Mouse (Mus musculus): Measurements from ENCODE around the gene Th. TPM values are rescaled to one million over a fixed set of nuclear protein-coding genes. Genes with fewer than 3 reads are reported as not detected.

Th gene
- polyA plus RNA-seq, 1 experiment from 2014 or later = 14.9 TPM

- Histone ChIP-seq H3K27ac (no peak overlapping the region), H3K27me3 (peaks cover 2% of the 10 kb centered on the region; the same call in 1 of the 2 replicates), H3K4me1 (peaks cover 42% of the 10 kb centered on the region), H3K9me3 (replicated peaks) (no peaks in the 10 kb centered on the region), H3K36me3 (no peaks in the 10 kb centered on the region), H3K9ac (no peak overlapping the region), H3K4me3 (no peak overlapping the region), H3K4me2 (replicated peaks) (no peak overlapping the region)
- ATAC-seq (ENCODE audit: low FRiP score) = no peak
- WGBS = 63% methylated on average over 1 of the region's 1 CpGs
Observed at GRCm38 (mm10) chr7:142897471-142897870, 33.5 kb downstream of the Th start.

GRCm38 (mm10) chr7:142895901-142896665, 34.8 kb downstream of the Th start:
- no peak for ATAC-seq (ENCODE audit: low FRiP score)
- H3K27ac ChIP-seq = no peak overlapping the region
- H3K9ac ChIP-seq = no peak overlapping the region
- no peak overlapping the region for H3K4me3 ChIP-seq
- 76% methylated on average over 10 of the region's 10 CpGs for WGBS
- peaks cover 2% of the 10 kb centered on the region; the same call in 1 of the 2 replicates for H3K27me3 ChIP-seq
- no peak overlapping the region for H3K4me2 ChIP-seq (replicated peaks)
- no peaks in the 10 kb centered on the region for H3K9me3 ChIP-seq (replicated peaks)
- peaks cover 28% of the 10 kb centered on the region for H3K4me1 ChIP-seq
- H3K36me3 ChIP-seq = no peaks in the 10 kb centered on the region

GRCm38 (mm10) chr7:142895223-142895840, 35.6 kb downstream of the Th start:
- ATAC-seq (ENCODE audit: low FRiP score) = no peak
- Histone ChIP-seq H3K36me3 (no peaks in the 10 kb centered on the region), H3K27me3 (peaks cover 2% of the 10 kb centered on the region; the same call in 1 of the 2 replicates), H3K4me3 (no peak overlapping the region), H3K9ac (no peak overlapping the region), H3K4me1 (peaks cover 21% of the 10 kb centered on the region), H3K9me3 (replicated peaks) (no peaks in the 10 kb centered on the region), H3K27ac (no peak overlapping the region), H3K4me2 (replicated peaks) (no peak overlapping the region)
- WGBS = 83% methylated on average over 18 of the region's 18 CpGs

GRCm38 (mm10) chr7:142894669-142895068, 36.3 kb downstream of the Th start:
- Histone ChIP-seq H3K9ac (no peak overlapping the region), H3K27me3 (peaks cover 2% of the 10 kb centered on the region; the same call in 1 of the 2 replicates), H3K36me3 (no peaks in the 10 kb centered on the region), H3K27ac (no peak overlapping the region), H3K4me3 (no peak overlapping the region), H3K9me3 (replicated peaks) (no peaks in the 10 kb centered on the region), H3K4me1 (peaks cover 15% of the 10 kb centered on the region), H3K4me2 (replicated peaks) (no peak overlapping the region)
- no peak for ATAC-seq (ENCODE audit: low FRiP score)
- WGBS = 12% methylated on average over 3 of the region's 3 CpGs

GRCm38 (mm10) chr7:142893721-142894639, 36.9 kb downstream of the Th start:
- Histone ChIP-seq H3K4me3 (no peak overlapping the region), H3K27ac (no peak overlapping the region), H3K4me2 (replicated peaks) (no peak overlapping the region), H3K9me3 (replicated peaks) (no peaks in the 10 kb centered on the region), H3K27me3 (peaks cover 2% of the 10 kb centered on the region; the same call in 1 of the 2 replicates), H3K9ac (no peak overlapping the region), H3K4me1 (peaks cover 12% of the 10 kb centered on the region), H3K36me3 (no peaks in the 10 kb centered on the region)
- peak; percentile 16; the same call in 1 of the 2 replicates for ATAC-seq (ENCODE audit: low FRiP score)
- WGBS = 69% methylated on average over 11 of the region's 12 CpGs

DNA sequence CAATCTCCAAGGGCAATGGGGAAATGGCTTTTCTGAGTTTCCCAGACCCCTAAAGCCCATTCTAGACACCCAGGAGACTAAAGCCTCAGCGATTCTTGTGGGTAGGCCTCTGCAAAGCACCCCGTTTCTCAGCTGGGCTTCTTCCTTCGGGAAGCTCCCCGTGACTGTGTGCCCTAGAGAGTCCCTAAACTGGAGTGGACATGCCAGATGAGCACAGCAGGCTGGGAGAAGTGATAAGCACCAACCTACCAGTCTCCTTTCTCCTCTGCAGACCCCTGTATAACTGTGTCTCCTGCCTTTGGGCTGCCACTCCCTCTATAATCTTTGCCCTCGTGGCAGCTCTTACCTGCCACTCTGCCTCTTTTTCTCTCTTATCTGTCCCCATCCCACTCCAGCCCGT, 37.6 kb downstream of the Th start:
- peaks cover 10% of the 10 kb centered on the region for H3K4me1 ChIP-seq
- no peaks in the 10 kb centered on the region for H3K36me3 ChIP-seq
- H3K27me3 ChIP-seq = peaks cover 2% of the 10 kb centered on the region; the same call in 1 of the 2 replicates
- H3K4me3 ChIP-seq = no peak overlapping the region
- no peak for ATAC-seq (ENCODE audit: low FRiP score)
- no peak overlapping the region for H3K9ac ChIP-seq
- H3K9me3 ChIP-seq (replicated peaks) = no peaks in the 10 kb centered on the region
- H3K27ac ChIP-seq = no peak overlapping the region
- WGBS = 85% methylated on average over 6 of the region's 6 CpGs
- H3K4me2 ChIP-seq (replicated peaks) = no peak overlapping the region

GRCm38 (mm10) chr7:142869419-142870163, 61.3 kb downstream of the Th start:
- 17% methylated on average over 4 of the region's 4 CpGs for WGBS
- no peak overlapping the region for H3K4me2 ChIP-seq (replicated peaks)
- no peak overlapping the region for H3K27ac ChIP-seq
- no peaks in the 10 kb centered on the region for H3K27me3 ChIP-seq
- H3K36me3 ChIP-seq = no peaks in the 10 kb centered on the region
- H3K9me3 ChIP-seq (replicated peaks) = no peaks in the 10 kb centered on the region
- no peak overlapping the region for H3K4me3 ChIP-seq
- no peaks in the 10 kb centered on the region for H3K4me1 ChIP-seq
- ATAC-seq (ENCODE audit: low FRiP score) = no peak
- no peak overlapping the region for H3K9ac ChIP-seq

DNA sequence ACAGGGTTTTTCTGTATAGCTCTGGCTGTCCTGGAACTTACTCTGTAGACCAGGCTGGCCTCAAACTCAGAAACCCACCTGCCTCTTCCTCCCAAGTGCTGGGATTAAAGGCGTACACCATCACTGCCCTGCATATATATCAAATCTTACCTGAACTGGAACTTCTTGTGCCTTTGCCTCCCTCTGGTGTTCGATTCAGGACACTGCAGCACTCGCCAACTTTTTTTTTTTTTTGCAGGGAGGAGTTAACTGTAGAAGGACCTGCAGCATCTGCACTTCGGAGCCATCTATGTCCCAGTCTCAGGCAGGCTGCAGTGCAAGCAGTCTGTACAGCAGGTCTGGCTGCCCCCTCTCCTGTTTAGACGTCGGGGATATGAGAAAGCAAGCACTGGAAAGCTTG, 80.2 kb downstream of the Th start:
- no peak for ATAC-seq (ENCODE audit: low FRiP score)
- Histone ChIP-seq H3K9ac (no peak overlapping the region), H3K27ac (no peak overlapping the region), H3K4me3 (no peak overlapping the region), H3K4me2 (replicated peaks) (no peak overlapping the region), H3K4me1 (no peaks in the 10 kb centered on the region), H3K27me3 (no peaks in the 10 kb centered on the region), H3K9me3 (replicated peaks) (no peaks in the 10 kb centered on the region), H3K36me3 (no peaks in the 10 kb centered on the region)
- 17% methylated on average over 6 of the region's 6 CpGs for WGBS

Other genes starting within 250 kb of the Th start
- 0.60 TPM in 1 of 2 replicates, not detected in the other for gene Ins2, start 187.7 kb downstream of the Th start, polyA plus RNA-seq (2016; fragmentation: Nextera tagmentation; extraction: Ambion mirVana)
- gene Ascl2, start 38.1 kb upstream of the Th start, polyA plus RNA-seq (2016; fragmentation: Nextera tagmentation; extraction: Ambion mirVana) = 0.41 and 0.56 TPM in 2 replicates
- gene Tspan32, start 73.9 kb upstream of the Th start, polyA plus RNA-seq (2016; fragmentation: Nextera tagmentation; extraction: Ambion mirVana) = 2.2 and 2.8 TPM in 2 replicates
- 251 and 261 TPM in 2 replicates for gene Cd81, start 121.6 kb upstream of the Th start, polyA plus RNA-seq (2016; fragmentation: Nextera tagmentation; extraction: Ambion mirVana)
- gene Tssc4, start 138.1 kb upstream of the Th start, polyA plus RNA-seq (2016; fragmentation: Nextera tagmentation; extraction: Ambion mirVana) = 83.3 and 88.7 TPM in 2 replicates
- gene Trpm5, start 163.5 kb upstream of the Th start, polyA plus RNA-seq (2016; fragmentation: Nextera tagmentation; extraction: Ambion mirVana) = 3.1 and 3.4 TPM in 2 replicates
- 1.0 and 2.0 TPM in 2 replicates for gene Kcnq1, start 175.2 kb upstream of the Th start, polyA plus RNA-seq (2016; fragmentation: Nextera tagmentation; extraction: Ambion mirVana)